Mouse (Mus musculus) spleen, adult 2 months (tissue): ENCODE results near the gene Atf4.

Experiments
- CTCF ChIP-seq: fragments of 200-500 bp; IDR thresholded peaks from 2 replicates; pipeline ENCODE4 v1.5.1; 2011; ENCODE audit warnings: mild to moderate bottlenecking, inconsistent platforms; ENCODE audit not compliant: insufficient read depth, insufficient read length, insufficient replicate concordance; ENCODE audit errors: extremely low read depth
- POLR2A ChIP-seq: fragments of 200-500 bp; IDR thresholded peaks from 2 replicates; pipeline ENCODE4 v1.6.1; 2011; ENCODE audit warnings: low read depth, low read length, inconsistent platforms

GRCm38 (mm10) chr15:80288036-80288435 is 33.1 kb downstream of the Atf4 start:
- no peak for TF ChIP-seq POLR2A
- TF ChIP-seq CTCF, result no peak
